Mouse (Mus musculus) stomach, postnatal 0 days (tissue): Measurements from ENCODE around the gene Ccdc155. TPM values are rescaled to one million over a fixed set of nuclear protein-coding genes. Genes with fewer than 3 reads are reported as not detected.
"Not testable (repeated sequence)": the region's sequence is repeated elsewhere in the genome, so short reads cannot be mapped to it uniquely, and the experiment has no call there.

Source experiments
- ATAC-seq: fragments of 200-750 bp; cut with Nextera tagmentation; 2 replicates; pipeline ENCODE4 v1.8.0; 2017; ENCODE audit not compliant: low FRiP score, low TSS enrichment
- DNase-seq: peaks from one replicate; pipeline ENCODE4 v3.0.0-alpha.2; 2016; ENCODE audit warnings: low spot score
- H3K27ac ChIP-seq: fragments of 300-500 bp; sonication (generic); replicated peaks from 2 replicates; pipeline ENCODE4 v1.5.1; 2014; ENCODE audit warnings: mild to moderate bottlenecking, control low read depth
- H3K27me3 ChIP-seq: fragments of 300-500 bp; sonication (generic); 2 replicates; pipeline ENCODE4 v1.6.1; 2014; ENCODE audit warnings: low read length; ENCODE audit not compliant: control insufficient read depth, insufficient read depth
- H3K36me3 ChIP-seq: fragments of 300-500 bp; sonication (generic); 2 replicates; pipeline ENCODE4 v1.6.1; 2014; ENCODE audit warnings: low read length, mixed read lengths; ENCODE audit not compliant: control insufficient read depth, insufficient read depth
- H3K4me1 ChIP-seq: fragments of 300-500 bp; sonication (generic); replicated peaks from 2 replicates; pipeline ENCODE4 v1.6.1; 2014; ENCODE audit warnings: antibody characterized with exemption; ENCODE audit not compliant: control insufficient read depth, insufficient read depth
- H3K4me2 ChIP-seq: fragments of 300-500 bp; sonication (generic); replicated peaks from 2 replicates; pipeline ENCODE4 v1.6.1; 2014; ENCODE audit warnings: low read depth, mild to moderate bottlenecking, control low read depth, moderate library complexity
- H3K4me3 ChIP-seq: fragments of 300-500 bp; sonication (generic); 2 replicates; pipeline ENCODE4 v1.5.1; 2014; ENCODE audit warnings: low read depth, low read length, control low read depth
- H3K9ac ChIP-seq: fragments of 300-500 bp; sonication (generic); 2 replicates; pipeline ENCODE4 v1.6.1; 2014; ENCODE audit warnings: mild to moderate bottlenecking, low read length, control low read depth, mixed read lengths
- H3K9me3 ChIP-seq: fragments of 300-500 bp; sonication (generic); 2 replicates; pipeline ENCODE4 v1.6.1; 2016; ENCODE audit warnings: low read length; ENCODE audit not compliant: control insufficient read depth
- CTCF ChIP-seq: IDR thresholded peaks from 2 replicates; pipeline ENCODE4 v1.5.1; 2016; ENCODE audit warnings: antibody characterized with exemption, low read depth, mild to moderate bottlenecking, moderate library complexity
- EP300 ChIP-seq: optimal IDR thresholded peaks from 2 replicates; pipeline ENCODE3; 2016; ENCODE audit warnings: antibody characterized with exemption
- WGBS: fragments of 180-500 bp; shearing (Covaris S2); extraction: QIAGEN DNeasy Blood & Tissue Kit; methylation state at CpG from one replicate; pipeline ENCODE4 v1.1.7; 2014; 5-methylcytosine and 5-hydroxymethylcytosine counted together
- polyA plus RNA-seq: library from polyadenylated mRNA; unstranded; fragments of >200 nt; fragmentation: Nextera tagmentation; extraction: Ambion mirVana; gene quantifications from 2 replicates; pipeline ENCODE4 v1.2.1, GENCODE M21; 2015

Gene Ccdc155
- polyA plus RNA-seq, 1 experiment from 2014 or later: 0.13 TPM

- 4% methylated on average over 30 of the region's 31 CpGs for WGBS
- Histone ChIP-seq H3K9ac (no peak overlapping the region), H3K4me2 (0 out of 2 replicates have a peak overlapping the region, but pooled peaks have one; percentile 14), H3K4me3 (peak overlapping the region; percentile 6; the same call in 1 of the 2 replicates), H3K9me3 (no peaks in the 10 kb centered on the region), H3K36me3 (no peaks in the 10 kb centered on the region), H3K4me1 (0 out of 2 replicates have a peak, but pooled peaks cover 6% of the 10 kb centered on the region), H3K27me3 (peaks cover 27% of the 10 kb centered on the region; the same call in 1 of the 2 replicates), H3K27ac (no peak overlapping the region)
- ATAC-seq: no peak
- no peak for TF ChIP-seq CTCF
- no peak for TF ChIP-seq EP300
- no peak for DNase-seq
Observed at GRCm38 (mm10) chr7:45176356-45176755, 28.3 kb downstream of the Ccdc155 start.

GRCm38 (mm10) chr7:45175929-45176328 lies 28.8 kb downstream of the Ccdc155 start:
- Histone ChIP-seq H3K4me2 (no peak overlapping the region), H3K27ac (no peak overlapping the region), H3K36me3 (no peaks in the 10 kb centered on the region), H3K9ac (no peak overlapping the region), H3K4me3 (peak overlapping the region; percentile 6; the same call in 1 of the 2 replicates), H3K4me1 (0 out of 2 replicates have a peak, but pooled peaks cover 6% of the 10 kb centered on the region), H3K9me3 (no peaks in the 10 kb centered on the region), H3K27me3 (peaks cover 23% of the 10 kb centered on the region; the same call in 1 of the 2 replicates)
- 2% methylated on average over 23 of the region's 23 CpGs for WGBS
- TF ChIP-seq EP300 (no peak), CTCF (no peak)
- ATAC-seq (no peak), DNase-seq (no peak)

- ATAC-seq: no peak
- Histone ChIP-seq H3K27ac (no peak overlapping the region), H3K27me3 (peaks cover 20% of the 10 kb centered on the region; the same call in 1 of the 2 replicates), H3K9ac (no peak overlapping the region), H3K4me2 (no peak overlapping the region), H3K4me1 (0 out of 2 replicates have a peak, but pooled peaks cover 6% of the 10 kb centered on the region), H3K4me3 (no peak overlapping the region), H3K36me3 (no peaks in the 10 kb centered on the region), H3K9me3 (no peaks in the 10 kb centered on the region)
- TF ChIP-seq CTCF (no peak), EP300 (no peak)
- 3% methylated on average over 13 of the region's 13 CpGs for WGBS
- DNase-seq: no peak
Observed at GRCm38 (mm10) chr7:45175398-45175797, 29.3 kb downstream of the Ccdc155 start.

DNA sequence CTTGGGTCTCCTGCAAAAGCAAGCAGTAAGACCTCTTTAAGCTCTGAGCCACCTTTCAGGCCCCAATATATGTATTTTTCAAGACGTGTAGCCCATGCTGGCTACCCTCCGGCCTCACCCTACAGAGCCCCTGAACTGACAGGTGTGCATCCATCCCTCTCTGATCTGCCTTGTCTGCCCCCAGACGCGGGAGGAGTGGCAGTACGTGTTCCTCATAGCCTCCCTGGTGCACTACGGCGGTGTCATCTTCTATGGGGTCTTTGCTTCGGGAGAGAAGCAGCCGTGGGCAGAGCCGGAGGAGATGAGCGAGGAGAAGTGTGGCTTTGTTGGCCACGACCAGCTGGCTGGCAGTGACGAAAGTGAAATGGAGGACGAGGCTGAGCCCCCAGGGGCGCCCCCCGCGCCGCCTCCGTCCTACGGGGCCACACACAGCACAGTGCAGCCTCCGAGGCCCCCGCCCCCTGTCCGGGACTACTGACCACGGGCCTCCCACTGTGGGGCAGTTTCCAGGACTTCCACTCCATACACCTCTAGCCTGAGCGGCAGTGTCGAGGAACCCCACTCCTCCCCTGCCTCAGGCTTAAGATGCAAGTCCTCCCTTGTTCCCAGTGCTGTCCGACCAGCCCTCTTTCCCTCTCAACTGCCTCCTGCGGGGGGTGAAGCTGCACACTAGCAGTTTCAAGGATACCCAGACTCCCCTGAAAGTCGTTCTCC lies 30.0 kb downstream of the Ccdc155 start:
- DNase-seq (no peak), ATAC-seq (no peak)
- 0 out of 2 replicates have a peak, but pooled peaks cover 6% of the 10 kb centered on the region for H3K4me1 ChIP-seq
- TF ChIP-seq CTCF (no peak), EP300 (no peak)
- H3K27me3 ChIP-seq: peaks cover 17% of the 10 kb centered on the region; the same call in 1 of the 2 replicates
- WGBS: 5% methylated on average over 26 of the region's 29 CpGs
- H3K36me3 ChIP-seq: no peaks in the 10 kb centered on the region
- H3K4me3 ChIP-seq: no peak overlapping the region
- H3K9me3 ChIP-seq: peaks cover 6% of the 10 kb centered on the region
- no peak overlapping the region for H3K9ac ChIP-seq
- no peak overlapping the region for H3K4me2 ChIP-seq
- H3K27ac ChIP-seq: no peak overlapping the region

DNA sequence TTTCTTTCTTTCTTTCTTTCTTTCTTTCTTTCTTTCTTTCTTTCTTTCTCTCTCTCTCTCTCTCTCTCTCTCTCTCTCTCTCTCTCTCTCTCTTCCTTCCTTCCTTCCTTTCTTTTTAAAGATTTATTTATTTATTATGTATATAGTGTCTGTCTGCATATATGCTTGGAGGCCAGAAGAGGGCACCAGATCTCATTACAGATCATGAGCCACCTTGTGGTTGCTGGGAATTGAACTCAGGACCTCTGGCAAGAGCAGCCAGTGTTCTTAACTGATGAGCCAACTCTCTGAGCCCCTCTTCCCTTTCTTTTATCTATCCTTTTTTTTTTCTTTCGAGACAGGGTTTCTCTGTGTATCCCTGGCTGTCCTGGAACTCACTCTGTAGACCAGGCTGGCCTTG lies 30.9 kb downstream of the Ccdc155 start:
- WGBS: 53% methylated on average over 1 of the region's 1 CpGs
- H3K4me1 ChIP-seq, H3K27ac ChIP-seq, H3K4me3 ChIP-seq, H3K9ac ChIP-seq, H3K4me2 ChIP-seq, DNase-seq, H3K36me3 ChIP-seq, ATAC-seq: not testable (repeated sequence)
- Histone ChIP-seq H3K9me3 (peaks cover 11% of the 10 kb centered on the region), H3K27me3 (peaks cover 21% of the 10 kb centered on the region; the same call in 1 of the 2 replicates)
- TF ChIP-seq CTCF: peak; percentile 69

DNA sequence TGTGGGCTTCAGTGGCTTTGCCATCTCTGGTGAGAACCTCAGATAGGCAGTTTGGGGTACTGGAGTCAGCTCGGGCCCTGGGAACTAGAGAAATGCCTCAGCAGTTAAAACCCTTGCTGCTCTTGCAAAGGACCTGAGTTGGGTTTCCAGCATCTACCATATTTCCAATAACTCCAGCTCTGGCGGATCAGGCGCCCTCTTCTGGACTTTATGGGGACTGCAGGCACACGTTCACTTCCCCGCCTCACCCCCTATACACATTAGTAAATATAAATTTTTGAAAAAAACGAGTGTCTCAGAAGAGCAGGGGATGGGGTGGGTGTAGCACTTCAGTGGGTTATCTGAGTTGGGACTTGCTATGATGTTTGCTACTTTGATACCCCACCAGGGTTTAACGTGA lies 31.7 kb downstream of the Ccdc155 start:
- WGBS: 59% methylated on average over 7 of the region's 7 CpGs
- Histone ChIP-seq H3K27ac (no peak overlapping the region), H3K4me3 (no peak overlapping the region), H3K4me2 (no peak overlapping the region), H3K9me3 (peaks cover 11% of the 10 kb centered on the region), H3K27me3 (peaks cover 21% of the 10 kb centered on the region; the same call in 1 of the 2 replicates), H3K4me1 (0 out of 2 replicates have a peak, but pooled peaks cover 6% of the 10 kb centered on the region), H3K9ac (no peak overlapping the region), H3K36me3 (no peaks in the 10 kb centered on the region)
- ATAC-seq: no peak
- TF ChIP-seq EP300 (no peak), CTCF (peak; percentile 48)
- no peak for DNase-seq
